Mouse (Mus musculus): Measurements from ENCODE around the gene Ctsd.
"Not testable (repeated sequence)": the region's sequence is repeated elsewhere in the genome, so short reads cannot be mapped to it uniquely, and the experiment has no call there.

Gene Ctsd

GRCm38 (mm10) chr7:142340269-142340970 is 47.4 kb downstream of the Ctsd start:
- DNase-seq (ENCODE audit: low read depth in 1 of 2, low spot score in 2 of 2), result peak in 1 of 2 experiments; percentile 56

DNA sequence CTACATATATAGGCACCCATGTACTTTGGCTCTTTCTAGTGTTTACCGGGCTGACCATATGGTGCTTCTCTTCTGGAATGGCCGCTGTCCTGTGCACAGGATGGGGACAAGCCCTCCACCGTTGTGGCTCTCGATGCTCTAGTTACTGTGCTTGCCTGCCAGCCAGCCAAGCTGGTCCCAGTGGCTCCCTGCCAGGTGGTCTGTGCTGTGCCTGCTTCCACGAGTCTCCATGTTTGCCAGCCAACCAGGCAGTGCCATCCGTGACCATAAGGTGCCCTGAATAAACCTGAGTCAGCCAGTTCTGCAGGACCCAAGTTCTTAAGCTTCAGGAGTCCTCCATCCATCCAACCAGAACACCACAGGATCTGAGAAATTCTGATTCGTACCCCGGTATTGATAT is 52.7 kb downstream of the Ctsd start:
- DNase-seq (ENCODE audit: low read depth in 1 of 2, low spot score in 2 of 2), result no peak

GRCm38 (mm10) chr7:142334246-142334645 is 53.6 kb downstream of the Ctsd start:
- DNase-seq (ENCODE audit: low read depth in 1 of 2, low spot score in 2 of 2), result peak; percentile 23 to 72

GRCm38 (mm10) chr7:142332741-142333140 is 55.1 kb downstream of the Ctsd start:
- not testable (repeated sequence) for DNase-seq (ENCODE audit: low read depth in 1 of 2, low spot score in 2 of 2)

DNA sequence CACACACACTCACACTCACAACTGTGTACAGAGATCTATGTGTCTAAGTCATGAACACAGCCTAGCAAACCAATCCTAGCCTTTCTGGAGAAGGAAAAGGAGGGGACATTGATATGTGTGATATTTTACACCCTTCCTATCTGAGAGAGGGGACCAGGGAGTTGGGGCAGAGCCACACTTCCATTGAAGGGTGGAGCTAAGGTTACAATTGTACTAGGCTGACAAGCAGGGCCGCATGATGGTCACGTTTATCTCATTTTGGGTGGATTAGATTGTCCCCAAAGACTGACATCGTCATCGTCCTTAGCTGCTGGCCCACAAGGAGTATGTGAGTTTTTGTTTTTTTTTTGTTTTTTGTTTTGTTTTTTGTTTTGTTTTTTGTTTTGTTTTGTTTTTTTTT is 56.6 kb downstream of the Ctsd start:
- DNase-seq (ENCODE audit: low read depth in 1 of 2, low spot score in 2 of 2), result no peak

- DNase-seq (ENCODE audit: low read depth in 1 of 2, low spot score in 2 of 2), result no peak
Observed at GRCm38 (mm10) chr7:142330271-142330724, 57.5 kb downstream of the Ctsd start.

DNA sequence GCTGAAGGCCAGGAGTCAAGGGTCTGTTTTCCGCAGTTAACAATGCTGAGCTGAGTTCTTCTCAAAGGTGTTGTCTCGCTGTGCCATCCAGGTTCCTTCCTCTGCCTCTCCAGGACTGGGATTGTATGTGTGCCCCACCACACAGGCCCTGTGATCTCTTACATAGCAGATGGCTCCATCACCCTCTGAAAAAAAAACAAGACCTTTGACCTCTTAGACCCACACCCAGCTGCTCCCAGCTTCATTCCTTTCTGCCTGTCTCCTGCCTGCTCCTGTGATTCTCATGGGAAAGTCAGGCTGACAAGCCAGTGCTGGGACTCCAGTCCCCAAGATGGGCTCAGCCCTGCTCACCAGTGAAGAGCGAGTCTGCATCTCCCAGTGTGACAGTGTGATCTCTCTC is 59.3 kb downstream of the Ctsd start:
- no peak for DNase-seq (ENCODE audit: low read depth in 1 of 2, low spot score in 2 of 2)

- DNase-seq (ENCODE audit: low read depth in 1 of 2, low spot score in 2 of 2), result no peak
Observed at GRCm38 (mm10) chr7:142326714-142327445, 61.0 kb downstream of the Ctsd start.

Data from monocyte, adult 2 months (primary cell).